Mouse (Mus musculus) bone marrow macrophage, adult 2 months (primary cell): ENCODE data around the gene Dach1.

Source experiments
- CTCF ChIP-seq: IDR thresholded peaks from 2 replicates; pipeline ENCODE4 v1.5.1; 2012; ENCODE audit warnings: low read depth, mild to moderate bottlenecking, low read length, moderate library complexity
- POLR2A ChIP-seq: IDR thresholded peaks from 2 replicates; pipeline ENCODE4 v1.6.1; 2012; ENCODE audit warnings: mild to moderate bottlenecking, low read depth, low read length, borderline replicate concordance

DNA sequence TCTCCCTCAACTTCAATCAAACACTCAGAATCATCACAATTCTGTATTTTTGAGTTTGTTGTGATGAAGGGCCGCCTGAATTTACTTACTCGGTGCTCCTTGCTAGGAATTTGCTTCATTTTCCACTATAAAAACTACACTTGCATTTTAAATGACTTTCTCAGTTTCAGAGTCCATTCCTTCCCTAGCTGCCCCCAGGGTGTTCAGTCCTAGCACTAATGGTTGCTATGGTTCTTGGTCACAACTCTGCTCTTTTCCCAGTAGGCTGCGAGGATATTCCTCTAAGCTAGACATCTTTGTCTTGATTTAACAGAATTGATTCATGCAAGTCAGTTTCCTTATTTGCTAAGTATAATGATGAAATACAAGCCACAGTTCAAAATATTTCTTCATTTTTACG lies 319.1 kb downstream of the Dach1 start:
- no peak for TF ChIP-seq POLR2A
- TF ChIP-seq CTCF: no peak
